Mouse (Mus musculus): ENCODE measurements around the gene Gabra2. TPM values are rescaled to one million over a fixed set of nuclear protein-coding genes. Genes with fewer than 3 reads are reported as not detected.

The Gabra2 gene
- 29.4 and 36.7 TPM in 2 replicates for total RNA-seq (2014; rRNA removed)
- polyA plus RNA-seq (2015; fragmentation: Nextera tagmentation; extraction: Ambion mirVana), result 52.1 and 72.4 TPM in 2 replicates

DNA sequence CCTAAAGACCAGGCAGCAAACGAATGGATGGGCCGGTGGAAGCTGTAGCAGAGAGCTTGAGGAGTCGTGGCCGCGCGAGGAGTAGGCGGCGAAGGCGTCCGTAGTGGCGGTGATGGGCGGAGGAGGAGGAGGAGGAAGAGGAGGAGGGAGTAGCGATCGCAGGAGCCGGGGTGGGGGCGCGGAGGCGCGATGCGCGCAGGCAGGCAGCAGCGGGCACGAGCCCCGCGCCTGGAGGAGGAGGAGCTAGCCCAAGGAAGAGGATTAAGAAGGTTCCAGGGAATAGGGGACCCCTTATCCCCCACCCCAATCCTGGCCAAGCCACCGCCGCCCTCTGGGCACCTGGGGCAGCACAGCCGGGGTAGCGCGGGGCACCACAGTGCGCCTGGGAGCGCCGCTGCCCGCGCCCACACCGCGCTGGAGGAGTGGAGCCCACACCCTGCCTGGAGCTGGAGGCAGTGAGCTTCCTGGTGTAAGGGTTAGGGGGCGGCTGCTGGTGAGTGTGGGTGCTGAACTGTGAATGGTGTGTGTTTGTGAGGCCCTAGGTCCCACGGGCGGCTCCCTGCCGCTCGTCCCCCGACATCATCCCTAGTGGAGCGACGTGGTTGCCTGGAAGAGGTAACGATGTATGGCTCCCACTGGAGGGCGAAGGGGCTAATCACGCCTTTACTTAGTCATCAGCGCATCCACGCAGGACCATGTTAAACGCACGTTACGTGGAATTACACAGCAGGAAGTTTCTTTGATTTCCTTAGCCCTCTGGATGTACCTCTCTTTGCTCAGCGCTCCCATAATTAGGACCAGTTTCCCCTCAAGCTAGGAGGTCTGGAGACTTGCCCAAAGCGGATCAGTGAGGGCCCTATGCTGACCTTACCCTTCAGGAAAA, at the start of gene Gabra2:
Gene Gabra2 (minus strand): TSS at position 125 of the 883 bp plus-strand sequence.
- Histone ChIP-seq H3K27ac (ENCODE audit: low read depth, low read length) (peak within 1 kb of the TSS; percentile 93), H3K9ac (replicated peaks; ENCODE audit: low read length, poor library complexity, severe bottlenecking) (peak within 1 kb of the TSS; percentile 87), H3K36me3 (ENCODE audit: insufficient read depth, low read length) (no peaks in the 10 kb centered on the region), H3K9me3 (ENCODE audit: low read length) (no peaks in the 10 kb centered on the region), H3K4me1 (ENCODE audit: insufficient read depth, low read length) (no peaks in the 10 kb centered on the region), H3K4me3 (ENCODE audit: low read depth, low read length) (peak within 1 kb of the TSS; percentile 76), H3K4me2 (ENCODE audit: low read depth, low read length, poor library complexity, severe bottlenecking) (peak within 1 kb of the TSS; percentile 68), H3K27me3 (ENCODE audit: insufficient read depth, low read length) (no peaks in the 10 kb centered on the region)
- DNase-seq (ENCODE audit: low spot score), result peak; percentile 76
- ATAC-seq (ENCODE audit: low FRiP score), result peak; percentile 89
- under 1% methylated on average over 47 of the region's 55 CpGs for WGBS
- TF ChIP-seq CTCF (IDR thresholded peaks at IDR 0.05), result peak; percentile 63

DNA sequence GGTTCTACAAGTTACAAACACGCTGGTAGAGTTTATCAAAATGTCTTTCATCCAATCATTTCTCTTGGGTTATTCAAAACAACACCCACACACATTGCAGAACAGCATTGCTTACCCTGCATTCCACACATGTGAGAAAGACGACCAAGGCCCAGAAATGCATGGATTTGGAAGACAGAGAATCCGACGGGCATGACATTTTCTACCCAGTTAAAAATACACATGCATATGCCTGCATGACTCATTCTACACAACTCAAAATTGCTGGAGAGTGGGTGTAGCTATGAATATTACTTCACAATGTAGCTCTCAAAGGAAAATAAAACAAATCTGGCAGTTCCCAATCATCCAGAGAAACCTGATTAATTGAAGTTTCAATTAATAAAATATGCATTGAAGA, 41.0 kb upstream of the Gabra2 start:
- ATAC-seq (ENCODE audit: low FRiP score) (no peak), DNase-seq (ENCODE audit: low spot score) (no peak)
- no peaks in the 10 kb centered on the region for H3K9me3 ChIP-seq (ENCODE audit: low read length)
- H3K27me3 ChIP-seq (ENCODE audit: insufficient read depth, low read length), result no peaks in the 10 kb centered on the region
- no peak overlapping the region for H3K4me2 ChIP-seq (ENCODE audit: low read depth, low read length, poor library complexity, severe bottlenecking)
- no peak overlapping the region for H3K9ac ChIP-seq (replicated peaks; ENCODE audit: low read length, poor library complexity, severe bottlenecking)
- WGBS, result 79% methylated on average over 4 of the region's 4 CpGs
- no peak overlapping the region for H3K4me3 ChIP-seq (ENCODE audit: low read depth, low read length)
- H3K27ac ChIP-seq (ENCODE audit: low read depth, low read length), result no peak overlapping the region
- H3K36me3 ChIP-seq (ENCODE audit: insufficient read depth, low read length), result no peaks in the 10 kb centered on the region
- no peaks in the 10 kb centered on the region for H3K4me1 ChIP-seq (ENCODE audit: insufficient read depth, low read length)
- TF ChIP-seq CTCF (IDR thresholded peaks at IDR 0.05), result no peak

DNA sequence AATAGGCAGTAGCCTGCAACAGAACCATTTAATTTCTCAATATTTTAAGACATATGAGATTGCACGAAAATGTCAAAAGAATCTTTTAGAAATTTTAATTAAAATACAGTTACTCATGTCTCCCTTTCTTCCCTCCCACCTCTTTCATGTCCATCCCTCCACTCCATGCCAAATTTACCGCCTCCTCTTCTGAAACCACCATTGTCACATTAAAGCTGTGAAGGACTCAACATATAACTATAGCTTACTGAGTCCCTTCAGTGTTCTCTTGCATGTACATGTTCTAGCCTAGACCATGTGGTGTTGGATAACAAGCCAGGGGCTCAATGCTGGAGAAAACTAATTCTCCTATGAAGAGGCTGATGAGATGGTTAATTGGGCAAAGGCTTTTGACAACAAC, 40.2 kb upstream of the Gabra2 start:
- Histone ChIP-seq H3K27ac (ENCODE audit: low read depth, low read length) (no peak overlapping the region), H3K9ac (replicated peaks; ENCODE audit: low read length, poor library complexity, severe bottlenecking) (no peak overlapping the region), H3K4me2 (ENCODE audit: low read depth, low read length, poor library complexity, severe bottlenecking) (no peak overlapping the region), H3K4me1 (ENCODE audit: insufficient read depth, low read length) (no peaks in the 10 kb centered on the region), H3K9me3 (ENCODE audit: low read length) (no peaks in the 10 kb centered on the region), H3K36me3 (ENCODE audit: insufficient read depth, low read length) (no peaks in the 10 kb centered on the region), H3K27me3 (ENCODE audit: insufficient read depth, low read length) (no peaks in the 10 kb centered on the region), H3K4me3 (ENCODE audit: low read depth, low read length) (no peak overlapping the region)
- WGBS, result 87% methylated on average over 2 of the region's 2 CpGs
- TF ChIP-seq CTCF (IDR thresholded peaks at IDR 0.05), result no peak
- DNase-seq (ENCODE audit: low spot score) (no peak), ATAC-seq (ENCODE audit: low FRiP score) (no peak)

GRCm38 (mm10) chr5:71127721-71128120, 32.1 kb upstream of the Gabra2 start:
- Histone ChIP-seq H3K4me1 (ENCODE audit: insufficient read depth, low read length) (no peaks in the 10 kb centered on the region), H3K9me3 (ENCODE audit: low read length) (no peaks in the 10 kb centered on the region), H3K9ac (replicated peaks; ENCODE audit: low read length, poor library complexity, severe bottlenecking) (no peak overlapping the region), H3K36me3 (ENCODE audit: insufficient read depth, low read length) (no peaks in the 10 kb centered on the region), H3K27ac (ENCODE audit: low read depth, low read length) (no peak overlapping the region), H3K4me2 (ENCODE audit: low read depth, low read length, poor library complexity, severe bottlenecking) (no peak overlapping the region), H3K4me3 (ENCODE audit: low read depth, low read length) (no peak overlapping the region), H3K27me3 (ENCODE audit: insufficient read depth, low read length) (no peaks in the 10 kb centered on the region)
- WGBS, result 74% methylated on average over 3 of the region's 3 CpGs
- no peak for TF ChIP-seq CTCF (IDR thresholded peaks at IDR 0.05)
- DNase-seq (ENCODE audit: low spot score) (no peak), ATAC-seq (ENCODE audit: low FRiP score) (no peak)

DNA sequence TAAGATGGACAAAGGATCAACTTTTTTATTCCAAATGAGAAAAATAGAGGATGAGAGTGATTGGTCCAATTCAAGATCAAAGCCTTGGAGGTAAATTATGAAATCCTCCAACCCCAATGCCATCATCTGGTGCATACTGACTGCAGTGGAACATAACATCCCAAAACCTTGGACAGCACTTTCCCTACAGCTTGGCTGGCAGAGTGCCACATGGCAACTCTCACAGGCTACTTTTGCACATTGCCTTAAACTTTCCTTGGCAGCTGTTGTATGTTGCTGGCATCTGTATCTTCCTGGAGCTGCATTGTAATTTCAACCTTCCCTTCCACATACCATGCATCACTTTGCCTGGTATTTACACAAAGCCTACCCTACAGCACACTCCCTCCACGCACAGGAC, 19.6 kb upstream of the Gabra2 start:
- Histone ChIP-seq H3K9ac (replicated peaks; ENCODE audit: low read length, poor library complexity, severe bottlenecking) (no peak overlapping the region), H3K4me1 (ENCODE audit: insufficient read depth, low read length) (no peaks in the 10 kb centered on the region), H3K4me3 (ENCODE audit: low read depth, low read length) (no peak overlapping the region), H3K4me2 (ENCODE audit: low read depth, low read length, poor library complexity, severe bottlenecking) (no peak overlapping the region), H3K27ac (ENCODE audit: low read depth, low read length) (no peak overlapping the region), H3K27me3 (ENCODE audit: insufficient read depth, low read length) (no peaks in the 10 kb centered on the region), H3K9me3 (ENCODE audit: low read length) (no peaks in the 10 kb centered on the region), H3K36me3 (ENCODE audit: insufficient read depth, low read length) (no peaks in the 10 kb centered on the region)
- no peak for TF ChIP-seq CTCF (IDR thresholded peaks at IDR 0.05)
- ATAC-seq (ENCODE audit: low FRiP score), result no peak
- 77% methylated on average over 1 of the region's 1 CpGs for WGBS
- no peak for DNase-seq (ENCODE audit: low spot score)

GRCm38 (mm10) chr5:71095180-71095579, 469 bp downstream of the Gabra2 start:
- Histone ChIP-seq H3K27ac (ENCODE audit: low read depth, low read length) (peak overlapping the region; percentile 93), H3K27me3 (ENCODE audit: insufficient read depth, low read length) (no peaks in the 10 kb centered on the region), H3K36me3 (ENCODE audit: insufficient read depth, low read length) (no peaks in the 10 kb centered on the region), H3K9ac (replicated peaks; ENCODE audit: low read length, poor library complexity, severe bottlenecking) (peak overlapping the region; percentile 87), H3K9me3 (ENCODE audit: low read length) (no peaks in the 10 kb centered on the region), H3K4me3 (ENCODE audit: low read depth, low read length) (peak overlapping the region; percentile 76), H3K4me2 (ENCODE audit: low read depth, low read length, poor library complexity, severe bottlenecking) (peak overlapping the region; percentile 68), H3K4me1 (ENCODE audit: insufficient read depth, low read length) (no peaks in the 10 kb centered on the region)
- DNase-seq (ENCODE audit: low spot score), result peak; percentile 76
- peak; percentile 47; the same call in 1 of the 2 replicates for ATAC-seq (ENCODE audit: low FRiP score)
- under 1% methylated on average over 19 of the region's 19 CpGs for WGBS
- no peak for TF ChIP-seq CTCF (IDR thresholded peaks at IDR 0.05)
